Mouse (Mus musculus) gastrocnemius, adult 2 months (tissue): Measurements from ENCODE around the gene Hist1h2br. TPM values are rescaled to one million over a fixed set of nuclear protein-coding genes. Genes with fewer than 3 reads are reported as not detected.

ENCODE experiments used
- DNase-seq: peaks from one replicate; pipeline ENCODE4 v3.0.0; 2022
- H3K27ac ChIP-seq: fragments of 200-600 bp; 2 replicates; pipeline ENCODE4 v1.8.1; 2022; ENCODE audit warnings: mild to moderate bottlenecking
- H3K4me3 ChIP-seq: fragments of 200-600 bp; 2 replicates; pipeline ENCODE4 v1.8.1; 2022; ENCODE audit warnings: mild to moderate bottlenecking, moderate library complexity
- CTCF ChIP-seq: fragments of 200-600 bp; IDR thresholded peaks from 2 replicates; pipeline ENCODE4 v1.8.1; 2022; ENCODE audit warnings: antibody characterized with exemption, mild to moderate bottlenecking, moderate library complexity
- intact Hi-C: fragments of 180-260 bp; cut with DNase I; formaldehyde crosslinking; loops from one replicate; pipeline ENCODE4 v1.15.1; 2025
- microRNA-seq: library from miRNA; unstranded; fragments of <30 nt; microRNA quantifications from one replicate; pipeline ENCODE4 v1.2.0, GENCODE M21; 2021
- total RNA-seq, 2 experiments: library from RNA; stranded (reverse); gene quantifications; 2 replicates each; pipeline ENCODE4 v1.2.3; 2021

Hist1h2br gene
- total RNA-seq, 2 experiments from 2014 or later: 16.0 to 21.3 TPM

GRCm38 (mm10) chr13:21881878-21882669 lies 48.5 kb downstream of the Hist1h2br start:
- DNase-seq: peak; percentile 16
- Histone ChIP-seq H3K4me3 (peak overlapping the region; percentile 62), H3K27ac (no peak overlapping the region)
- intact Hi-C loops: no loop called here
- TF ChIP-seq CTCF: no peak

- peak; percentile 15 for DNase-seq
- intact Hi-C loops: no loop called here
- Histone ChIP-seq H3K27ac (no peak overlapping the region), H3K4me3 (peak overlapping the region; percentile 62)
- no peak for TF ChIP-seq CTCF
These were observed 49.3 kb downstream of the Hist1h2br start for GRCm38 (mm10) chr13:21882760-21883405.

GRCm38 (mm10) chr13:21883407-21883806 lies 49.9 kb downstream of the Hist1h2br start:
- no peak for DNase-seq
- intact Hi-C loops: no loop called here
- Histone ChIP-seq H3K4me3 (peak overlapping the region; percentile 62), H3K27ac (no peak overlapping the region)
- no peak for TF ChIP-seq CTCF

GRCm38 (mm10) chr13:21884586-21884985 lies 51.0 kb downstream of the Hist1h2br start:
- no peak overlapping the region for H3K27ac ChIP-seq
- no peak overlapping the region for H3K4me3 ChIP-seq
- no peak for DNase-seq
- no peak for TF ChIP-seq CTCF
- intact Hi-C loops: no loop called here

Small RNA genes lying within 50 kb of the gene (microRNA-seq; reads per million reads assigned to microRNA genes)
- gene Gm19658 (not detected), gene Gm44346 (not detected), gene Gm44466 (not detected)

Other genes starting within 250 kb of the Hist1h2br start
- gene Olfr1362, start 219.7 kb upstream of the Hist1h2br start, total RNA-seq: not detected
- not detected for gene Olfr11, start 191.2 kb upstream of the Hist1h2br start, total RNA-seq
- not detected for gene Olfr1361, start 170.4 kb upstream of the Hist1h2br start, total RNA-seq
- gene Olfr1360, start 156.3 kb upstream of the Hist1h2br start, total RNA-seq: not detected
- not detected for gene Olfr1359, start 135.6 kb upstream of the Hist1h2br start, total RNA-seq
- 1 to 10 TPM; 3.9 to 6.5 TPM for gene Hist1h2bl, start 117.6 kb upstream of the Hist1h2br start, total RNA-seq
- 1 to 10 TPM in 1 of 2 experiments, not detected in 1; 2.2 TPM for gene Hist1h2ai, start 117.3 kb upstream of the Hist1h2br start, total RNA-seq
- 1 to 10 TPM; 1.2 to 2.1 TPM for gene Hist1h3h, start 116.1 kb upstream of the Hist1h2br start, total RNA-seq
- gene Hist1h2bm, start 111.7 kb upstream of the Hist1h2br start, total RNA-seq: 1 to 10 TPM in 1 of 2 experiments, not detected in 1; 1.2 TPM
- 1 to 10 TPM in 1 of 2 experiments, under 1 TPM in 1; 0.42 to 1.1 TPM for gene Hist1h4j, start 98.7 kb upstream of the Hist1h2br start, total RNA-seq
- 10 to 100 TPM; 12.0 to 12.2 TPM for gene Hist1h4k, start 83.2 kb upstream of the Hist1h2br start, total RNA-seq
- gene Hist1h2ak, start 79.9 kb upstream of the Hist1h2br start, total RNA-seq: under 1 TPM in 1 of 2 experiments, not detected in 1; 0.98 TPM
- 1 to 10 TPM in 1 of 2 experiments, not detected in 1; 1.4 TPM for gene Hist1h2bn, start 79.6 kb upstream of the Hist1h2br start, total RNA-seq
- under 1 TPM; 0.45 to 0.69 TPM for gene Hist1h1b, start 53.1 kb upstream of the Hist1h2br start, total RNA-seq
- 10 to 100 TPM; 10.1 to 10.3 TPM for gene Hist1h3i, start 50.4 kb upstream of the Hist1h2br start, total RNA-seq
- gene Hist1h2an, start 46.5 kb upstream of the Hist1h2br start, total RNA-seq: not detected
- 1 to 10 TPM in 1 of 2 experiments, not detected in 1; 1.1 TPM for gene Hist1h2bp, start 46.3 kb upstream of the Hist1h2br start, total RNA-seq
- gene Hist1h2bq, start 23.5 kb upstream of the Hist1h2br start, total RNA-seq: 10 to 100 TPM; 16.2 to 21.6 TPM
- 1 to 10 TPM; 1.2 to 2.3 TPM for gene Hist1h2ao, start 23.3 kb upstream of the Hist1h2br start, total RNA-seq
- 10 to 100 TPM; 50.3 to 50.9 TPM for gene Hist1h4m, start 22.0 kb upstream of the Hist1h2br start, total RNA-seq
- 1 to 10 TPM; 4.4 to 5.7 TPM for gene Hist1h4n, start 1.5 kb upstream of the Hist1h2br start, total RNA-seq
- gene Hist1h2ap, start 236 bp upstream of the Hist1h2br start, total RNA-seq: 1 to 10 TPM in 1 of 2 experiments, not detected in 1; 1.9 TPM
- under 1 TPM; 0.17 to 0.36 TPM for gene Zfp184, start 111.4 kb downstream of the Hist1h2br start, total RNA-seq
- not detected for gene Pom121l2, start 147.5 kb downstream of the Hist1h2br start, total RNA-seq
- gene Prss16, start 176.0 kb downstream of the Hist1h2br start, total RNA-seq: not detected
- gene Hist1h2ah, start 201.8 kb downstream of the Hist1h2br start, total RNA-seq: 1 to 10 TPM in 1 of 2 experiments, not detected in 1; 3.7 TPM
- 1 to 10 TPM in 1 of 2 experiments, not detected in 1; 2.6 TPM for gene Hist1h2bk, start 202.1 kb downstream of the Hist1h2br start, total RNA-seq
- 10 to 100 TPM; 24.1 to 25.0 TPM for gene Hist1h4i, start 207.6 kb downstream of the Hist1h2br start, total RNA-seq
- 1 to 10 TPM; 1.1 to 2.3 TPM for gene Hist1h2ag, start 209.2 kb downstream of the Hist1h2br start, total RNA-seq
- gene Hist1h2bj, start 209.5 kb downstream of the Hist1h2br start, total RNA-seq: 1 to 10 TPM; 2.3 to 3.4 TPM